Mouse (Mus musculus) heart, postnatal 25 days (tissue): ENCODE data around the gene Cebpb. TPM values are rescaled to one million over a fixed set of nuclear protein-coding genes. Genes with fewer than 3 reads are reported as not detected.
"Not testable (repeated sequence)": the region's sequence is repeated elsewhere in the genome, so short reads cannot be mapped to it uniquely, and the experiment has no call there.

Experiments
- DNase-seq: peaks from one replicate; pipeline ENCODE4 v3.0.0; 2022; ENCODE audit warnings: low spot score
- intact Hi-C: fragments of 180-260 bp; cut with DNase I; formaldehyde crosslinking; loops from one replicate; pipeline ENCODE4 v1.15.1; 2025
- total RNA-seq, 2 experiments: library from RNA; stranded (reverse); gene quantifications; 2 replicates each; pipeline ENCODE4 v1.2.3; 2021

Gene Cebpb
- 10 to 100 TPM; 58.0 to 84.2 TPM for total RNA-seq

DNA sequence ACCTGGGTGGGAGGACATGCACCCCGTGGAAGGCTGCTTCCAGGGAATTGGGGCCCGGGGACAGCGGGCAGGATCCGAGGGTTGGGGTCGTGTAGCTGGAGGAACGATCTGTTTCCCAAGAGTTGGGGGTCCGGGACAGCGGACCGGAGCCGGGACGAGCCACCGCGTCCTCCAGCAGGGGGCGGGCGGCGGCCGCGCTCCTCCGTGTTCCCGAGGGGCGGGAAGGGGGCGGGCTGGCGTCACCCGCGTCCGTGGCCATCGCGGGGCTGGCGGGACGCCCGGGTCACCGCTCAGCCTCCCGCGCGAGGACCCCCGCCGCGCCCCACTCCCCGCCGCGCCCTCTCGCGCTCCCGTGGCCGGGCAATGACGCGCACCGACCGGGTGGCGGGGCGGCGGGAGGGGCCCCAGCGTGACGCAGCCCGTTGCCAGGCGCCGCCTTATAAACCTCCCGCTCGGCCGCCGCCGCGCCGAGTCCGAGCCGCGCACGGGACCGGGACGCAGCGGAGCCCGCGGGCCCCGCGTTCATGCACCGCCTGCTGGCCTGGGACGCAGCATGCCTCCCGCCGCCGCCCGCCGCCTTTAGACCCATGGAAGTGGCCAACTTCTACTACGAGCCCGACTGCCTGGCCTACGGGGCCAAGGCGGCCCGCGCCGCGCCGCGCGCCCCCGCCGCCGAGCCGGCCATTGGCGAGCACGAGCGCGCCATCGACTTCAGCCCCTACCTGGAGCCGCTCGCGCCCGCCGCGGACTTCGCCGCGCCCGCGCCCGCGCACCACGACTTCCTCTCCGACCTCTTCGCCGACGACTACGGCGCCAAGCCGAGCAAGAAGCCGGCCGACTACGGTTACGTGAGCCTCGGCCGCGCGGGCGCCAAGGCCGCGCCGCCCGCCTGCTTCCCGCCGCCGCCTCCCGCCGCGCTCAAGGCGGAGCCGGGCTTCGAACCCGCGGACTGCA lies at the start of gene Cebpb:
Gene Cebpb, plus strand, starts transcription at position 418 of the 954 bp plus-strand sequence.
- DNase-seq: peak; percentile 84

DNA sequence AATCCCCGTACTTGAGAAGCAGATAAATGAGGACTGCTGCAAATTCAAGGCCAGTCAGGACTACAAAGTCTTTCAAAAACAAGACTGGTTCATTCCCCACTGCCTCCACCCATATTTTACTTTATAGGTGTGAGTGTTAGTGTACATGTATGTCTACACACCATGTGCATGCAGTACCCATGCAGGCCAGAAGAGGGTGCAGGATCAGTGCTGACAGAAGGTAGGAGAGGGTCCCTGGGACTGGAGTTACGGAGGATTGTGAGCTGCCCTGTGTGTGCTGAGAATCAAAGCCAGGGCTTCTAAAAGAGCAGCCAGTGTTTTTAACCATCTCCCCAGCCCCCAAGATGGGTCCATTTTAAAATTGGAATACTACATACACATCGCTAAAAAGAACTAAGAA lies 48.4 kb upstream of the Cebpb start:
- DNase-seq: no peak
- intact Hi-C loops: loop anchor here (5.0 kb wide), 1 partner anchor 257 kb away; no protein-coding TSS in a partner anchor

More for the DNA sequence above, at the start of gene Cebpb:
- intact Hi-C loops: loop anchor here (10.0 kb wide), 1 partner anchor 396 kb away; the partner anchor contains the start of gene Pard6b

DNA sequence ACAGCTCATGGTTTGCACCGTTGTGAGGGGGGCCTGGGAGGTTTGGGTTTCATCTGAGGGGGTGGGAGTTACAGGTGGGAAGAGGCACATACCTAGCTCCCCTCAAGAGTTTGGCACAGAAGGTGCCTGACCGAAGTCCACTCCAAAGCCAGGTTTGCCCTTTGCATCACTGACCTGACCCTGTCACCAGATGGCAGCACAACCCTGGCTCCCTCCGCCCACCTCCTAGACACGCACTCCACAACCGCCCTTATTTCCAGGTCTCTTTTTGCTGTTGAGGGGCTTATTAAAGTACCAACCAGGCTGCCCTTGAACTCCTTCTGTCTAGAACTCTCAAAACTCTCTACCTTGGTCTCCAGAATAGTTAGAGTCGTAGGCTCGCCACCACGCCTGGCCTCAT lies 47.4 kb upstream of the Cebpb start:
- DNase-seq: no peak
- intact Hi-C loops: loop anchor here (1.0 to 5.0 kb wide), 2 partner anchors 39 to 256 kb away; no protein-coding TSS in a partner anchor

DNA sequence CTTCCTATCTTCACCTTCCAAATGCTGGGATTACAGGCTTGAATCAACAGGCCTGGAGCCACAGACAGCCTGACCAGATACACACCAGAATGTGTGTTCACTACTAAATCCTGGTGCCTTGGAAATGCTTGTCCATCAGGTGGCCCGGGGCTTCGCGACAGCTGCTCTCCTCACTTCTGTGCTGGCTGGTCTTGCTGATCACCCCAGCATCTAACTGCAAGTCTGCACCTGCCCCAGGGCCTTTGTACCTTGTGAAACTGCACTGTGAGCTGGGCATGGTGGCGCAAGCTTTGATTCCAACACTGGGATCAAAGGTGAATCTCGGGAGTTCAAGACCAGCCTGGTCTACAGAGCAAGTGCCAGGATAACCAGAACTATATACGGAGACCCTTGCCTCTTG lies 46.6 kb upstream of the Cebpb start:
- no peak for DNase-seq
- intact Hi-C loops: loop anchor here (5.0 kb wide), 1 partner anchor 255 kb away; no protein-coding TSS in a partner anchor

DNA sequence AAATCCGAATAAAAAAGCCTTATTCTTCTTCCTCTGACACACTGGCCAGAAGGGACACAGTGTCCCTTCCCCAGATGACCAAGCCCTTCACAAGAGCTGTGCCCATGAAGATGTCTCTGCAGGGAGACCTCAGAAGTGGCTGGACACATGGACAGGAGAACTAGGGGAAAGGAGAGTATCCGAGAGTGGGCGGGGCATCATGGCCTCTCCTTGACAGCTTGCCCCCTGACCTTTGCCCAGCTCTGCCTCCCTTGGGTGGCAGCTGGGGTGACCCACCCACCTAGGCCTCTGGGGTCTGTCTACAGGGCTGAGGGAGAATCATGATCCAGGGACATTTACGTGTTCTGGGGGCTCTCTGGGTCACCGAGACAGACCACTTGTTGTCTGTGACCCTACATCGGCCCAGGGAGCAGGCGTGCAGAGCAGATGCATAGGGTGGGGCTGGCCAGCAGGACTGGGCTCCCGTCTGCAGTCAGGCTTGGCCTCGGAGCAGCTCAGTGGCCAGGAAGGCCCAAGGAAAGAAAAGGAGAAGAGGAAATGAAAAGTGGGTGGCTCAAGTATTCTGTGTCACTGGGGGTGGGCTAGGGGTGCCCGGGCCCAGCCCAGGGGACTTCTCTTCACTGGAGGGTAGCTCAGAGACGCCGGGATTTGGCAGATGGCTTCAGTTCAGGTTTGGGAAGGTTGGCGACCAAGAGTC lies 45.2 kb upstream of the Cebpb start:
- intact Hi-C loops: loop anchor here (5.0 kb wide), 1 partner anchor 254 kb away; no protein-coding TSS in a partner anchor
- DNase-seq: not testable (repeated sequence)

DNA sequence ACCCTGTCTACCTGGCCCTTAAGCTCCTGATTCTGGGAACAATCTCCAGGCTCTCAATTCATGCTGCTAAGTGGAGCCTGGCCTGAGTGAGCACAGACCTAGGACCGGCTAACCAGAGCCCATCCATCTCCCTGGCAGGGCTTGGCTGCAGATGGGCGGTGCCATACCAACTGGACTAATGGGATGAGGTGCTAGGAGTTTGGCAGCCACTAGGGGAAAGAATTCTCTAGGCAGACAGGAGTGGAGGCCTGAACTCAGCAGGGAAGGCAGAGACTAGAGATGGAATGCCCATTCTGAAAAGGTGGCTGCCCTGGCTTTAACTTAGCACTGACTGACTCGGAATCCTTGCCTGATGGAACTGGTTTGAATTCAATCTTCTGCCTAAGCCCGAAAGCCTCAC lies 42.3 kb upstream of the Cebpb start:
- intact Hi-C loops: no loop called here

DNA sequence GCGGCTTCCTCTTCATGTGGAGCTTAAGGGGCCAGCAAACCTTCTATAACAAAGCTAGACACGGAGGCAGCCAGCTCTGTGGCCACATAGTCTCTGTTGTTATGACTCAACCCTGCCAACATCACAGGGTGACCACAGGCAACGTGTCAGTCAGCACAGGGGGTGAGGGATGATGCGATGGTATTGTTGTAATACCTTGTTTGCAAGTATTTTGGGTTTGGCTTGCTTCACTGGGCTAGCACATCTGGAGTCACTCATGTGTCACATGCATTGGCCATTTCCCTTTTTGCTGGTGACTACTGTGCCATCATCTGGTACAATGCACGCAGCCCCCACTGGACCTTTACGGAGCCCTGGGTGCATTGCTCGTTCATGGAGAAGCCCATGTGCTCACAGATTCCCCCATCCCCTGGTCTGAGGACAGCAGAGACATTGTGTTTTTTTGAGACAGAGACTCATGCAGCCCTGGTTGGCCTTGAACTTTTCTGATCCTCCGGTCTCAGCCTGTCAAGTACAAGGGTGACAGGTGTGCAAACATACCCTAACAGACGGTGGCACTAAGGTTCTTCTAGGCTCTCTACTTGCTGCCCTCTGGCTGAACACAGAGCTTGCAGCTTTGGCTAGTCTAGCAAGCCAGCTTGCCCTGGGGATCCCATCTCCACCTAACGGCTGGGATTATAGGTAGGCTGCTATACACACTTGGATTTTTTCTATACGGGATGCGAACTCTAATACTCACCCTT lies 39.3 kb upstream of the Cebpb start:
- no peak for DNase-seq
- intact Hi-C loops: no loop called here

More for the DNA sequence above, 42.3 kb upstream of the Cebpb start:
- no peak for DNase-seq

DNA sequence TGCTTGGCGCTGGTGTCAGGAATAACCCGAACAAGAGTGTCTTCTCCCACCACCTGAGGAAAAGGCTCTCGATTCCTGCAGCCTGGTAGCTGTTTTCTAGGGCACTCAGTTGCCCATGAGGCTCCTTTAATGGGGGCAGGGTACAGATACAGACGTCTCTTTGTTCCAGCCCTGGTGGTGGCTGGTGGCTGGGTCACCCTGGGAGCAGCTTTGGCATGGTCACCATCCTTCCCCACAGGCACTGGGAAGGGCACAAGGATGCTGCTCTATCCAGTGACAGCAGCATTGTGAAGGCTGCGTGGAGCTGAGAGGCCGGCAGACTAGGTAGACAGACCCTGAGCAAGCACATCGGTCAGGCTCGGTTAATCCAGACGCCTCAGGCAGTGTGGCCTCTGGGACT lies 37.1 kb upstream of the Cebpb start:
- DNase-seq: no peak
- intact Hi-C loops: no loop called here

DNA sequence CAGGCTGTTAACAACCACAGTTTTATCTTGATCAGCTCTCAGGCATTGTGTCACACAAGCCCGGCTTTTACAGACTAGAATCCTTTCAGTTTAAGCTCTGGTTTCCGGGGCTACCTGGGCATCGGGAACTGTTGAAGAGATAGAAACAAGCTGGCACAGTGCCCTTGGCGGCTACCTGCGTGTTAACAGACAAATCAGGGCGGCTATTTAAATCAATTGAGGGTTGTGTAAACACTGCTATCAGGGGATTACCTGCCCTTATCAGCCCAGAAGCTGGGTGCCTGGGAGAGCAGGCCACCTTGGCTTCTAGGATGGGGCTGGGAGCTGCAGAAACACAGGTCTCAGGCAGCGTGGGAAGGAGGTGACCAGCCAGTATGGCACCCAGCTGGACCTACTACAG lies 36.0 kb upstream of the Cebpb start:
- intact Hi-C loops: no loop called here
- DNase-seq: no peak

DNA sequence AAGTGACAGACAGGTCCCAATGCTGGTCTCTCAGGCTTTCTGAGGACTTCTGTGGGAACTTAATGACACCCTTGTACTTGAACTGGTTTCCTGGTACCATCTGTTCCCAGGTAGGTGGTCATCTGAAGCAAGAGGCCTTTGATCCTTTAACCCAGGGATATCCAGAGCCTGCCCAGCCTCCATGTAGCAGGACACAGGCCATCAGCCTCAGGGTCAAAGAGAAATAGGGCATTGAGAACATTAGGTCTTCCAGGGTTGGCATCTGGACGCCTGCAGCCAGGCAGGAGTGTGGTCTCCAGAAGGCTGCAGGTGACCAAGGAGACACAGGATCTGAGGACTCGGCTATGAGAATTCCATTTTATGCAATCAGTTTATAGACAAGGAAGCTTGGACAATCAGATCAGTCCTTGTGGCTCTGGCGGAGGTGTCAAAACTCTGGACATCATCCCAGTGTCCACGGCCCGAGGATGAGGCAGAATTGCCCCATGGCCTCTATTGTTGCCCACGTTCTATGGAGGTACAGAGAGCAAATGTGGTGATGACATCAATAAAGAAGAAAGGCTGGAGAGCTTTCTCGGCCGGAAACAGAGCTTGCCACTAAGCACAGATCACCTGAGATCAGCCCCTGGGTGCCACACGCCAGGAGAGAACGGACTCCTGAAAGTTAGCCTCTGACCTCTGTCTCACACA lies 33.7 kb upstream of the Cebpb start:
- intact Hi-C loops: no loop called here
- no peak for DNase-seq

DNA sequence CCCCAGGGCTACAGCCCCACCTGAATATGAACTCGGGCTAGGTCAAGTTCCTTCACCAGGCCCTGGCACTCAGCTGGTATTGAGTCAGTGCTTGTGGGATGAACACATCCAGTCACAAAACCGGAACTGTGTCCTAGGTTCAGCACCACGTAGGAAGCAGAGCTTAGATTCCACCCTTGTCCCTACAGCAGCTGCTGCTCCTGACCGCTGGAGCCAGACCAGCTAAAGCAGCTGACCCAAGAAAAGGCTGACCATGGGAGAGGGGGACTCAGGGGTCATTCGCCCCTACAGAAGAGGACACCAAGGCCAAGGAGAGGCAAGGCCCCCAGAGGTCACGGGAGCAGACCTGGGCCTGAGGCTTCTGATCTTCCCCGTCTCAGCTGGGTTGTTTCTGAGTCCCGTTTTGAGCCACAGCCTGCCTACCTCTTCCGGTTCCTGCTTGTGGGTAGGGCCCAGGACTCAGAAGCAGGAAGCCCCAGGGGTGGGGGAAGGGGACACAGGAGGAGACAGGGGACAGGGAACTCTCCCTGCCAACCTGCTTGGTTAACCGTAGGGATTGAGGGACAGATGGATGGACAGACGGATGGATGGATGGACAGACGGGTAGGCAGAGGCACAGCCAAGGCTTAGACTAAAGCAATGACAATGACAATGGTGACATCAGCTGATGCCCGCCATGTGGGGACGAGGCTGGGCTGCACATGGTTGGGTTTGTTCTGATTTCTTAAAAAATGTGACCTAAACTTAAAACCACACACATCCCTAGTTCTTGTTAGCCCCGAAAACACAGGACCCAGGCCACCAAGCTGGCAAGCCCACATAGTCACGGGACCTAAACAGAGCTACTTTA lies 31.9 kb upstream of the Cebpb start:
- intact Hi-C loops: no loop called here
- DNase-seq: no peak

DNA sequence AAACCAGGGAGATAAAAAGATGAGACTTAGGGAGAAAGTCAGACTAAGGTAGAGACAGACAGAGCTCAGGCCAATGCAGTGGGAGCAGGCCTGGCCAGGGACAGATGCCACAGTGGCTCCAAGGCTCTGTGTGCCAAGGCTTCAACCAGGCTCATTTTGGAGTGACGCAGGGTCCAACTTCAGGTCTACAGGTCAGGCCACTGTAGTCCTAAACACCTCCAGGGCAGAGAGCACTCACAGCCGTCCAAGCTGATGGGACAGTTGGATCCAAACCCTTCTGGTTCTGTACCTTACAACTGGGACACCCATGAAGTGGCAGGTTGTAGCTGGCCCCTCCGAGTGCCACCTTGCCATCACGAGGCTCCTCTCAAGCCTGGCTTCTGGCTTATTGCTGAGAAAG lies 30.7 kb upstream of the Cebpb start:
- intact Hi-C loops: no loop called here
- no peak for DNase-seq

DNA sequence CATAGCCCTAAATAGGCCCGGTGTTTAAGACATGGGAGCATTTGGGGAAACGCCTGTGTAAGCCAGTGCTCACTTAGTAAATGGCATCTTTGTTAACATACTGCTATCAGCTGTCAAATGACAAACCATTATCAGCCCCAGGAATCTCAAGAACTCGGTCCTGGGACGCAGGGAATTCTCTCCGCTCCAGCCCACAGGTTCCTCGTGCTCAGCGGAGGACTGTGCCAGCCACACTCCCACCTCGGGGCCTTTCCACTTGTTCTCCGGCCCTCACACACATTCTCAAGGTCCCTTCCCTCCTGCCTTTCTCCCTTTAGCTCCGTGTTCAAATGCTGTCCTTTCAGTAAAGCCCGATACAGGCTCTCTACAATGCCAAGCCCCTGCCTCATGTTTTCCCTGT lies 30.0 kb upstream of the Cebpb start:
- no peak for DNase-seq
- intact Hi-C loops: no loop called here

DNA sequence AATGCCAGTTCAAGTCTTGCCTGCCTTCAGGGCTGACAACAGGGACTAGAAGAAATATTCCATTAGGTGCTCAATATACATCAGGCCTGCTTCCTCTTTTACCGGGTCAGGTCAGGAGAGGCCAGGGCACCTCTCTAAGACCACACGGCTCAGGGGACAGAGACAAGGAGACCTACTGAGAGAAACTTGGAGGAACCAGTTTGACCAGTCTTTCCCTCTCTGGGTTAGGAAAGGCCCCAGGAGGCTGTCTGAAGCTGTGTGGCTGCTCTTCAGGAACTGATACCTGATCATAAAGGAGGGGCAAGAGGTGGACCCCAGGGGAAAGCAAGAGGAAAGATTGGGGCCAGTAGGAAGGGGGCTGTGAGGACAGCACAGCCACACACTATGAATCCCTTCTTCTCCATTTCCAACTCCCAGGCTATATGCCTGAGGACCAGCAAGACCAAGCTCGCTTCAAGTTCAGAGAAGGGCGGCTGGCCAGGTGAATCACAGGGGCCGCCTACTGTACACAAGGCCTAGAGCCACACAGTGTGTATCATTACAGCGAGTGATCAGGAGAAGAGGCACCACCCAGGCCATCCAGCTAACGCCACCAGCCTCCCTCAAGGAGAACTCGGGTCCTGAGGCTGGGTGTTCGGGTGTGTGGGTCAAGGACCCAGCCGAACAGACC lies 29.4 kb upstream of the Cebpb start:
- no peak for DNase-seq
- intact Hi-C loops: no loop called here

DNA sequence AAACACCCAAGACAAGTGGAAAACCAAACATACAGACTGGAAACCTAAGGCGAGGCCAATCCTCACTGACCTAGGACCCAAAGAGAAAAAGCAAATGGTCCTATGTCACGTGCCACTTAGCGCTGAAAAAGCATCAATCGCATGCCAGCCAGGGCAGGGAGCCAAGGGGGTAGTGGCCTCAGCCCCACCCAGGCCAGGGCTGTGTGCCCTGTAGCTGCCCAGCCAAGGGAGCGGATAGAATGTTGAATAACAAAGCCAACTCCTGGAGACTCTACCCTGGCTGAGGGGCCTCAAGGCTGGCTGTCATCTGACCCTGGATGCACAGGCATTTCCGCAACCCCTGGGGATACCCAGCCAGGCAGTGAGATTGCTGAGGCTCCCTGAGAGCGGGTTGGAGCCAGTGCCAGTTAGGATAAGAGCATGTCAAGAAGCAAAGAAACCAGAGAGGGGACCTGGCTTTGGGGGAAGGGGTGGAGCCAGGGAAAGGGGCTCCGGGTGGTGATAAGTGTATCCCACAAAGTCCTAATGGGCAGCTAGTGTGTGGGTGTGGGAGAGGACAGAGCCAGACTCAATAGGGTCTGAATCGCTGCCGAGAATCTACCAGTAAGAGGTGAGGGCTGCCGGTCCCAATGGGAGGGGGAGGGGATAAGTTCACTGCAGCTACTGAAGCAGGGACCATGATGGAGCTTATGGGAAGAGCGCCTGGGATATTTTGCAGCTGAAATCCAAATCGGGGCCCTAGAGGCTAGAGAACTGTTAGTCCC lies 28.7 kb upstream of the Cebpb start:
- DNase-seq: peak; percentile 44
- intact Hi-C loops: no loop called here

DNA sequence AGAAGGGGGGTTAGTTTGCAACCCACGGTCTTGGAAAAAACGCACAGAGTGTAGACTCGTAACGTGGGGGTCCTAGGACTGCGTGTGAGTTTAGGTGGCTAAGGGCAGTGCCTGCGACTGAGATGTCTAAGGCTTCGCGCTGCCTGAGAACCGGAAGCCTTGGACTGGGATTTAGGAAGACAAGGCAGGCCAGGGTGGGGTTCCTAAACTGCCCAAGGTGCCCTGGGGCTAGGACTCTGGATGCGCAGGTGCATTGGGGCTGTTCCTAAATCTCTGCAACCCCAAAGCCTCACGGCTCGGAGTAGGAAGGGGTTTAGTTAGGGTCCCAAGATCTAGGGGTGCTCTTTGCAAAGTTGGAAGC lies 28.1 kb upstream of the Cebpb start:
- intact Hi-C loops: no loop called here
- no peak for DNase-seq
